Mouse (Mus musculus) testis, postnatal 10 days (tissue): ENCODE data around the gene Sart1.

Experiments used
- DNase-seq: peaks from one replicate; pipeline ENCODE4 v3.0.0; 2021; ENCODE audit warnings: low spot score

Gene Sart1

DNA sequence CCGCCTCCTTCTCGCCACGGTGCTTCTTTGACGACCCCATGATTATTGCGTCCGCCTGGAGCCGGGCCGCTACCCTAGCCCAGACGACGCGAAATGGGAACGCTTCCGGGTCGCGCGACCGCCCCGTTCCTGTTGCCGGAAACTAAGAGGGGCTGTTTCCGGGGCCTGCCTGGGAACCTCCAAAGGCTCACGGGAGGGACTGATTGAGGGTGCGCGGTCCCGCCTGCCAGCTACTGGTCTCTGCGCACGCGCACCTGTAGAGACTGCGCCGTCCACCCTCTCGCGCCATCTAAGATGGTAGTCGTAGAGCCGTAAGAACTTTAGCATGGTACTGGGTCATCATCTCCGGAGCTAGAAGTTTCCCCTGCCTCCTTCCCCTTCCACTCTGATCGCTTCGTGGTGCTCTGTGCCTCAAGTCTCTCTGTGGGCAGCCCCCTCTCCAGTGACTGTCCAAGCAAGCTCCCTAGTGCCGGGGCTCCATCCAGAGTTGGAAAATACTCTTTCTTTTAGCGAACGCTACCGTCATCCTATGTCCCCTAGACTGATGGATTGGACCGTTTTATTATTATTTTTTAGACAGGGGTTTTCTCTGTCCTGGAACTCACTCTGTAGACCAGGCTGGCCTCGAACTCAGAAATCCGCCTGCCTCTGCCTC lies at the start of gene Sart1:
Gene Sart1, minus strand, starts transcription at position 116 of the 655 bp plus-strand sequence.
- DNase-seq = peak; percentile 93

DNA sequence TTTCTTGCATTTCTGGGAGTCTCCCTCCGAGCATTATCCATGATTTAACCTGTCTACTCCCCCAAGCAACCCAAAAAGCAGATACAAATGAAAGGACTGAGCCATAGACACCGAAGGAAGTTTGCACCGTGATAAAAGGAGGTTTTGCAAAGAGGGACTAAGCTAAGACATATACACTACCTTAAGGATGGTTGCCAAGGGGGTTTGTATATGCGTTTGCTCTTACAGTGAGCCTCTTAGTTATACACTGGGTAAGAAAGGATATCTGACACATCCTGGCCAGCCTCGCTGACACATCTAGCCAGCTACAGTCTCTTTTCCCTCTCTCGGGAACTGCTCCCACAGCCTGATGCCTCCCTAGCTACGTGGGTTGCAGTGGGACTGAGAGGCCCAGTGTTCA lies 45.4 kb upstream of the Sart1 start:
- DNase-seq = no peak

DNA sequence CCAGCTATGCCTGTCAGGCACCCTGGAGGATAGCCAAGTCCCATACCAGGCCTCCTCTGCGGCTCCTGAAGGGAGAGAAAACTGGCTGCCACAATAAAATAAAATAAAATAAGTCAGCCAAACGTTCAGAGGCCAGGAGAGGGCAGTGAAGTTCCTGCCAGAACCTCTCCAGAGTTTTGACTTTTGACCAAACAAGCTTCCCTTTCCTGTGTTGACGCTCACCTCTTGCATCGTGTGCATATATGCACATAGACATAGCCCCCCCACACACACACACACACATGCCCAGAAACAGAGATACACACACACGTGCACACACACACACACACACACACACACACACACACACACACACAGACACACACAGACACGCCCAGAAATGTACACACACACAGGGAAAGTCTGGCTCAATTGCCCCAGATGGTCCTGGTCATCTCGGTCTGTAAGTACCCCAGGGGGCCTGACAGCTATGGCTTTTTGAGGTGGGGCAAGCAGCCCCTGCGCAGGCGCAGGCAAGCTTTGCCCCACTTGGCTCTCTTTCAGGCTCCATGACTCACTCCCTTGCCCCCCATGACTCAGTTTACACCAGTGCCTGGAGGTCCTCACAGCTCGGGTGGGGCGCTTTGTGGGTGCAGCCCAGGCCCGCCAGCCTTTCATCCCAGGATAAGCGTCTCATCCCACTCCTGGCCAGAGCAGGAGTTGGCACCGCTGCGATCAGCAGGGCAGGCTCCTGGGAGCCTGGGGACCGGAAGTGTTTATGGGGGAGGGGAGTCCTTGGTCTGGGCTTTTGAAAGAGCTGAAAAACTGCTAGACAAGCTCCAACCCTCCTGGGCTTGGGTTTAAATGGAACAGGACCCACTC lies 44.7 kb upstream of the Sart1 start:
- DNase-seq = peak; percentile 70

DNA sequence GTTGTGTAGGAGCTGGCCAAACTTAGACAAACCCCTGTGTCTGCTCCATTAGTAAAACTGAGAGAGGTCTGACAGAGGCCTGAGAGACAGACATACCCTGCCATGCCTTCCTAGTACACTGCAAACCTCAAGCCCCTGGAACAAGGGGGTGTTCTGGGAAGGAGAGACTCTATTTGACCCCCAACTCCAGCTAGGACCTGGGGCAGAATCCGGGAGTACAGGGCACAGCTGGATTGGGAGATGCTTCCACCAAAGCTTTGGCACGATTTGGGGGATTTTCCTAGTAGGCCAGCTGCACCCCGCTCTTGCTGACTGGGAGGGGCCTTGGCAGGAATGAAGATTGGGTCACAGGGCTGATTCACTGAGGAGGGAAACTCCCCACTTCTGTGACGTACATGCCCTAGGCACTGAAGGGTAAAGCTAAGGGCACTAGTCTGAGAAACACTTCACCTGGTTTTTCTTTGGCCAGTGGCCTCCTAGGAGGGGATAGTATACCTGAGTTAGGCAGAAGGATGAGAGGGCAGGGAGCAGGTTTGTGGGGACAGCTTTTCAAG lies 43.5 kb upstream of the Sart1 start:
- DNase-seq = no peak

DNA sequence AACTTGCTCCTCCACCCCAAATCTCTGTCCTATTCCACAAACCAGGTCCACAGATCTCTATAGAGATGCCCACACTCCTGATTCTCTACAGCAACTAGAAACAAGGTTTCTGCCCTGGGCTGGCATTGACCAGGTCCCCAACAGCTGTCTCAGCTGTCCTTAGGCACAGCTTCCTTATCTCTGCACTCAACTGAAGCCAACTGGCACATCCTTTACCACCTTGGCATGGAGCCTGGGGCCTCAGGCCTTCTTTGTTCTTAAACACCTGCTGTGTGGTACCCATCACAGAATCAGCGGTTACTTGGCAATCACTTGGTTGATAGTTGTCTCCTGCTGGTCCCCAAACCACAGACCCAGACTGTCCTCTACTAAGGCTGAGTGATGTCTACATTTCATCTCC lies 41.9 kb upstream of the Sart1 start:
- peak; percentile 58 for DNase-seq

DNA sequence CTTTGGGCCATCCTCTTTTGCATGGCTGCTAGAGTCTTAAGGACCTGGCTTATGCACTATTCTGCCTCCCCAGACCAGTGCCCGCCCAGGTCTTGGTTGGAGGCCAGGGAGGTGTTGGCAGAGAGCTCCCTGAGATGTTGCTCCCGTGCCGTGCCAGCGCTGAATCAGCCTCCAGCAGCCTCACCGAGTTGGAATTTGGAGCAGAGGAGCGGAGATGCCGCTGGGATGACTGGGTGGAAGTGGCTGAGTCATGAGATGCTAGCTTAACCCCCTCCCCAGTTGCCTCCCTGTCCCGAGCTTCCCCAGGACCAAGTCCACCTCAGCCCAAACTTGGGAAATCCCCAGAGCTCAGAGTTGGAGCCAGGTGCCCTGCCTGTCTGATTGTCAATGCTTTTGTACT lies 41.3 kb upstream of the Sart1 start:
- peak; percentile 68 for DNase-seq

DNA sequence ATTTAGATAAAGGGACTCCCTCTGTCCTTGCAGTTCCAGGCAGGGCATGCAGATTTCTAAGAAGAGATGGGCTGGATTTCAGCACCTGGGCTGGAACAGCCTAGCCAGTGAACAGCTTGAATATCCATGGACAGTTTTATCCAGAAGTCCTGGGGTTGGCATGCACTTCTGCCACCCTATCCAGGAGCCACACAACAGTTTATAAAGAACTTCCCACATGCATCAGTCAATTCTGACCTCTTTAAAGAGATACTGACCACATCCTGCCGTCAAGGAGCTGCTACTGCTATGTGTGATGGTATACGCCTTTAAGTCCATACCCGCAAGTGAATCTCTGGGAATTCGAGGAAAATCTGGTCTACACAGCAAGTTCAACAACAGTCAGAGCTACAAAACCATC lies 40.7 kb upstream of the Sart1 start:
- no peak for DNase-seq

DNA sequence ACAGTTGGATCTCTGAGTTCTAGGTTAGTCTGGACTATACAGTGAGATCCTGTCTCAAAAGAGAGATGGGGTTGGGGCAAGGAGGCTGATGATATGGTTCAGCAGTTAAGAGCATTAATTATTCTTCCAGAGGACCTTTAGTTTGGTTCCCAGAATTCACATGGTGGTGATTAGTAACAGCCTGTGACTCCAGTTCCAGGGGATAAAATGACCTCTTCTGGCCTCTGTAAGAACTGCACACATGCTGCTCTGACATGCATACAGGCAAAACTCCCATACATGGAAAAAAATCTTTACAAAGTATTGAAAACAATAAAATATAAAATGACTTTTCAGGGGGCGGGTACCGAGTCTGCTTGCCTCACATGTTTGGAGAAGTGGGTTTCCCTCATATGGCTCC lies 39.6 kb upstream of the Sart1 start:
- no peak for DNase-seq

DNA sequence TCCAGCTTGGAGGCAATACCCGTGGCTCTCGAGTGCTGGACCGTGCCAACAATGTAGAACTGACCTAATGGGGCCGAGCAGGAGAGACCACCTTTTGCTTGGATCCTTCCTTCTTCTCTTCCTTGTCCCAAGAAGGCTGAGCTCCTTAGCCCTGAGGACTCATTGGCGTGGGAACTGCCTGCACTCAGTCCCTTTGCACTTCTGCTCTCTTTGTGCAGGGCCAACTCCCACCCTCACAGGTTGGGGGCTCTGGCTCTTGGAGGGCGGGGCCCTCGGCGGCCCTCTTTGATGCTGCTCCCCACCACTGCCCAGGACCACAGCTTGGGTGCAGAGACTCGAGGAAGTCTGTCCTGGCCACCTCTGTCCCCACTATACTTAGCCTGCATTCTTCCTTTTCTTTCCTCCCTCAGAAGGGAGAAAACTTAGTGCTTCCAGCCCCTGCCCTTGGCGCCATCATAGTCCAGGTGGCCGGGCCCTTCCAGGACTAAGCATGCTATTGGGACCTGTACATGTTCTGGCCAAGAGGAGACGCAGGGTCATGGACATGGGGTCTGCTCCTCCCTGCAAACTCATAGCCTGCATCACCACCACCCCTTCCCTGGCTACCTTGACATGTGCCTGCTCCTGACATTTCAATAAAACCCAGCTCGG lies 38.3 kb upstream of the Sart1 start:
- no peak for DNase-seq

DNA sequence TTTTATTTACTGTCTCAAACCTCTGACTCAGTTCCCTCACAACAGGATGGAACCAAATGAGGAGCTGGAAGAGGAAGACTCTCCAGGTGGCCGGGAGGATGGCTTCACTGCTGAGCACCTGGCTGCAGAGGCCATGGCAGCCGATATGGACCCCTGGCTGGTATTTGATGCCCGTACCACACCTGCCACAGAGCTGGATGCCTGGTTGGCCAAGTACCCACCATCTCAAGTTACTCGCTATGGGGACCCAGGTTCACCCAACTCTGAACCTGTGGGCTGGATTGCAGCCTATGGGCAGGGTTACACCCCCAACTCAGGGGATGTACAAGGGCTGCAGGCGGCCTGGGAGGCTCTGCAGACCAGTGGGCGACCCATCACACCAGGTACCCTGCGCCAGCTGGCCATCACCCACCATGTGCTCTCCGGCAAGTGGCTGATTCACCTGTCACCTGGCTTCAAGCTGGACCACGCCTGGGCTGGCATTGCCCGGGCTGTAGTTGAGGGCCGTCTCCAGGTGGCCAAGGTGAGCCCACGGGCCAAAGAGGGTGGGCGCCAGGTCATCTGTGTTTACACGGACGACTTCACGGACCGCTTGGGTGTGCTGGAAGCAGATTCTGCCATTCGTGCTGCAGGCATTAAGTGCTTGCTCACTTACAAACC lies 37.5 kb upstream of the Sart1 start:
- peak; percentile 56 for DNase-seq

DNA sequence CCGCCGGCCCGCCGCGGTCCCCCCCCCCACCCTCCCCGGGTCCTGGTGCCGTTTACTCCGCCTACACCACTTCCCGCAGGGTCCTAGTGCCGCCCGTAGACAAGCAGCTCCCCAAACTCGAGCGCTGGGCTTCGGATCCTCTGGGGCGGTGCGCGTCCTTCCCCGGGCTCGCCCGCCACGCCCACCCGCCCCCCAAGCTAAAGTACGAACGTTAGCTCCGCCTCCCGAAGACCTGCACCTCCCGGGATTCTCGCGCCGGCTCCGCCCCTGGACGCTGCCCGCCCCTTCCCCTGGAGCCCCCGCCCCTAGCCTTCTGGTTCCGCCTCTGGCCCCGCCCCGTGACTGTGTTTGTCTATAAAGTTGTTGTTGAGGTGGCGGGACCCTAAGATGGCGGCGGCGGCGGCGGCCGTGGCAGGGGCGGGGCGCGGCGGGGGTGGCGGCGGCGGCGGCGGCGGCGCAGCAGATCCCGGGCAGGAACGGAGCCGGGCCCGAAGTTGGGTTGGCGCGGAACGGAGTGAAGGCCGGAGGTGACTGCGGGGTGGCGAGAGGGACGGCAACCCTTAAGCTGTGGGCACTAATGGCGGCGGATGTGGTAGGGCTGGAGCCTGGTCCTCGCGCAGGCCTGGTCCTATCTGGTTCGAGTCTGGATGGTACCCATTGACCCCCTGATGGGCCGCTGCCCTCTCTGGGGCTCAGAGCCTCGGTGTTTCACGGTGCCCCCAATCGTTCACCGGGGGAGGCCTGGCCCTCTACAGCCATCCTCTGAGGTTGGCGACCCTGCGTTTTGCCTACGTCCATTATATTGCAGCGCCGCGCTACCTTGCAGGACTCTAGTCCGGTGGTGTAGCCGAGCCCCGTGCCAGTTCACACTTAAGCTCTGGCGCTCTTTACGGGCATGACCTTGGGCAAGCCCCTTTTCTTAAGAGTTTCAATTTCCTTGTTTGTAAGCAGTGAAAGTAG lies 36.6 kb upstream of the Sart1 start, which contains the start of the genes Drap1 and AI837181:
Gene Drap1, minus strand, starts transcription at position 198 of the 960 bp plus-strand sequence.
Gene AI837181, plus strand, starts transcription at position 363 of the 960 bp plus-strand sequence.
- DNase-seq = peak; percentile 99

DNA sequence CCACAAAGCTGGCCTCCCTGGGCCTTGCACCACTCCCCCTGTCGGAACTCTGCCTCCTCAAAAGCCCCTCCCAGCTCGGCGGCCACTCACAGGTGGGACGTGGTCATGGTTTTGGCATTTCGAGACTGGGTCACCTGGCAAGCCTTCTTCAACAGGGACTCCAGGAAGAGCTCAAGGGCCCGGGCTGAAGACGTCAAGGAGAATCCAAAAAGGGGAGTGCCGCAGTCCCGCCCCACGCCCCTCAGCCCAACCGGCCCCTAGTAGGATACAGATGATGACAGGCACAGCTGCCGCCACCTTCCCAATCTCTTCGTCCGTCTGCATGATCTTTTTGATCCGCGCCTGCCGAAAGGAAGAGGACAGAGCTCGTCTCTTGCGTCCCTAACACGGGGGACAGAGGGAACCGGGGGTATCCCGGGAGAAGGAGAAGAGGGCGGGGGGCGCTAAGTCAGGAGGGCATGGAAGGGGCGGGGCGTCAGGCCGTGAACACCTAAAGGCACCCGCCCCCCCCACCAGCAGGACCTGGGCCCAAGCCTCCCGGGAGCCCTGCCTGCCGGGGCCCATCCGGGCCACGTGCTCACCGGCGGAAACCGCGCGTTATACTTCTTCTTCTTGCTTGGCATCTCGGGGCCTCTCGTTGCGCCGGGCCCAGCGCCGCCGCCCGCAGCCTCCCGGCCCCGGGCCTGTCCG lies 35.7 kb upstream of the Sart1 start:
- peak; percentile 92 for DNase-seq

DNA sequence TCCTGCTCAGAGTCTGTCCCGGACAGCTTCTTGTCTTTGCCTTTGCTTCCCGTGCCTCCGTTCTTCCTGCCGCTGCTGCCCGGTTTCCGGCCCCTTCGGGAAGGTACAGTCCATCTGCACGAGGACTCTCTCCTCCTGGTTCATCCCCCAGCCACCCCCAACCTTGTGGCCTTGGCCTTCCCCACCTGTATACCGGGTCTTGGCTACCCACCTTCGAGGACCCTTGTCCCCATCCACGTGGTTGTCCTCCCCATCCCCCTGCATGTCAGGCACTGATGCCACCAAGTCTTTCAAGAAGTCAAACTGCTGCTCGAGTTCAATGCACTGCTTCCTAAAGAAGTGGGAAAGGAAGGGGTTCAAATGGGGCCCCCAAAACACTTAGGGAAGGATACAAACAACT lies 35.1 kb upstream of the Sart1 start:
- DNase-seq = peak; percentile 46

DNA sequence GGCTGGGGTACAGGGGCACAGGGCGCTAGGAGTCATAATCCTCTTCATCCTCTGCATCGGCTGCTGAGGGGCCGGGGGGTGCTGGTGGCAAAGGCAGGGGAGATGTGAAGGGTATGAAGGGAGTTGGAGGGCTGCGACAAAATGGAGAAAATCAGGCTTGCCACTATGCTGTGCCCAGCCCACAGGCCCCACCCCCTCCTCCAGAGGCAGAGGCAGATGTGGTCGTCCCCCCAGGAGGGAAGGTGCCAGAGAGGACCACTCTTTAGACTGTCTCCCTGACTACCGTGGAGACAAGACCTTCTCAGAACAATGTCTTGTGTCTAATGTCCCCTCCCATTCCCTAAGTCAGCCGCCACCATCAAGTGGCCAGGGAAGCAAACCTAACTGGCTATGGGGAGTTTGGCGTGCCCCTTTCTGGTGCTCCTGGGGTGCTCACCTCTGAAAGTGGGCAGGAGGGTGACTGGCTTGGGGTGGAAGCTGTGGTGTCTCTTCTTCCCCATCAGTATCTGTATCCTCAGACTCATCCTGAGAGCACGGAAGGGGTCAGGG lies 34.5 kb upstream of the Sart1 start:
- DNase-seq = no peak

DNA sequence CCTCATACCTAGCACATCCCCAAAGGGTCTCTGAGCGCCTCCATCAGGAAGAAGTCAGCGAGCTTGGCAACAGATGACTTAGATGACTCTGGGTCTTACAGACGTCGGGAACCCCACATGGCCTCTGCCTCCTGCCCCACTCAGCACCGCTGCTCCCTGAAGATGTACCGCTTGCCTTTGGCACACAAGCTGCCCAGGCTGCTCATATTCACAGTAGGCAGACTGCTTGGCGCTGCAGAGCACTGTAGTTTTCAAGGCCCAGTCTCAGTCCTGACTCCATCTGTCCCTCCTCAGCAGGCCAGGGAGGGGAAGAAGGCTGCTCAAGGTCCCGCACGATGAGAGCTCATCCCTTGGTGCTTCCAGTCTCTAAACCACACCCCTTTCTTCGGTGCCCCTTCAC lies 33.8 kb upstream of the Sart1 start:
- DNase-seq = no peak

DNA sequence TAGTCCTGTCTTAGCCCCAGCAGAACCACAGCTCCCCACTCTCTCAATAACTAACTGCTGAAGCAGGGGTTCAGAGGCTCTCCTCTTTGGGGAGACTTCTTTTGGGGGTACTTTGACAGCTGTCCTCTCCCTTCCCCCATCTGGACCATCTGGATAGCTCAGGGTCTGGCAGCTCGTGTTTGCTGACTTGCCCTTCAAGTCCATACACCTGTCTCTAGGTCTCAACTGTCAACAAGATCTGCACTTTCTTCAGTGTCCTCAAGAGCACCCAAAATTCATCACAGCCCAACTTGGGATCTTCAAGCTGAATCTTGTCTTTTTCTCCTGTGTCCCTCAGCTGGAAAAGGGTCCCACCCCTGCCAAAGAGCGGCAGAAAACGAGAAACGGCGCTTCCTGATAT lies 33.3 kb upstream of the Sart1 start:
- no peak for DNase-seq

DNA sequence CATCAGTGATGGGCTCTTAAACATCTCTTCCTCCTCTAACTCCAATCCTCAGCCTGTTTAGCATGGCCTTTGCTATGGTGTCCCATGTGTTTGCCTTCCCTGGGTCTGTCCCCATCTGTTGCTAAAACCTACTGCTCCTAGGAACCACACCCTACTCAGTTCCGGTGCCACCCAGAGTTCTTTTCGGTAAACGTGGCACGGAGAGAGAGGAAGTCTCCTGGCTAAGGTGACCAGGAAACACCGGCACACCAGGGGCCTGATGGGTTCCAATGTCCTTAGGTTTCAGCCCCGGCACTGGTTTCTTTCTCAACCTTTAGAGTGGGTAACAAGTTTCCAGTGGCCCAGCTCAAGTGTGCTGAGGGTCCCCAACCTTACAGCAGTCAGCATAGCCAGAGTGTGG lies 32.1 kb upstream of the Sart1 start:
- no peak for DNase-seq

DNA sequence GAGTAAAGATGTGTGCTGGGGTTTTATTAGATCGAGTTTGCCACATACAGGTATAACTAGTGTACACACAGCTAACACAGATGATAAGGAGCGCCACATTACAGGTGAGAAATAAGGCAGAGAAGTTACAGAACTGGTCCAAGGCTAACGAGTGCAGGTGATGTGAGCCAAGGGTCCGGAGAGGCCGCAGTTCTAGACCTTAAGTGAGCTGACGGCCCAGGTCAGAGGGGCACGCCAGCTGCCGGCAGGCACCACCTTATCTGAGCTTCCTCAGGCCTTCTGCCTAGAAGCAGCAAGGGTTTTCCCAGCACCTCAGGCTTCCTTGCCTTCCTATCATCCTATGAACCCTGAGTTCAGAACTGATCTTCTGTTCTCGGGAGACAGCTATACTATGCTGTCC lies 31.1 kb upstream of the Sart1 start:
- DNase-seq = no peak

DNA sequence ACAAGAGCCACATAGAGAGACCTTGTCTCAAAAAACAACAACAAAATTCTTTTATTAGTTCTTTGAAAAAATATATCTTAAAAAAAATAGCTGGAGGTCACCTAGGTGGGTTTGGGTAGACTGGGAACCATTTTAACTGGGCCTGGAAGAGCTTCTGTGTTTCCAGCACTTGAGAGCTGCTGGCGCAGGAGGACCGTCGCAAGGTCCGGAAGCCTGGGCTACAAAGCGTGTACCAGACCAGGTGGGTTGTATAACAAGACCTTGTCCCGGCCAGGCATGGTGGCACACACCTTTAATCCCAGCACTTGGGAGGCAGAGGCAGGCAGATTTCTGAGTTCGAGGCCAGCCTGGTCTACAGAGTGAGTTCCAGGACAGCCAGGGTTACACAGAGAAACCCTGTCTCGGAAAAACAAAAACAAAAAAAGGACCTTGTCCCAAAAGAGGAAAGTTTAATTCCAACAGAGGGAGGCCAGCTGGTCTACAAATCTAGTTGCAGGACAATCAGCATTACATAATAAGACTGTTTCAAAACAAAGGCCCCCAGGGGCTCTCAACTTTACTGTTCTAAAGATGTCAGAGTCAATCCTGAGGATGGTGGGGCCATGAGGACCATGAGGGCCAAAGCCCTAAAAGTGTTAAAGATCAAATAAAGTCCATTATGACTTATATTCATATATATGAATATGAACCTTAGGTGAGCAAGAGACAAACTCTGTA lies 30.4 kb upstream of the Sart1 start:
- no peak for DNase-seq
